Mouse (Mus musculus) heart, embryonic 13.5 days (tissue): ENCODE data around the gene Acer3. TPM values are rescaled to one million over a fixed set of nuclear protein-coding genes. Genes with fewer than 3 reads are reported as not detected.

Source experiments
- ATAC-seq: fragments of 200-750 bp; cut with Nextera tagmentation; 2 replicates; pipeline ENCODE4 v1.8.0; 2017; ENCODE audit warnings: moderate TSS enrichment; ENCODE audit not compliant: insufficient number of reproducible peaks, low FRiP score, low TSS enrichment; ENCODE audit errors: extremely low read depth
- H3K27ac ChIP-seq: fragments of 300-500 bp; sonication (generic); replicated peaks from 2 replicates; pipeline ENCODE4 v1.5.1; 2015; ENCODE audit warnings: moderate library complexity, mild to moderate bottlenecking, inconsistent platforms
- H3K27me3 ChIP-seq: fragments of 300-500 bp; sonication (generic); replicated peaks from 2 replicates; pipeline ENCODE4 v1.6.1; 2015; ENCODE audit warnings: mild to moderate bottlenecking, inconsistent platforms
- H3K36me3 ChIP-seq: fragments of 300-500 bp; sonication (generic); 2 replicates; pipeline ENCODE4 v1.6.1; 2015; ENCODE audit warnings: mild to moderate bottlenecking, inconsistent platforms
- H3K4me1 ChIP-seq: fragments of 300-500 bp; sonication (generic); 2 replicates; pipeline ENCODE4 v1.6.1; 2015; ENCODE audit warnings: inconsistent platforms
- H3K4me2 ChIP-seq: fragments of 300-500 bp; sonication (generic); 2 replicates; pipeline ENCODE4 v1.6.1; 2015; ENCODE audit warnings: inconsistent platforms, mild to moderate bottlenecking, moderate library complexity
- H3K4me3 ChIP-seq: fragments of 300-500 bp; sonication (generic); 2 replicates; pipeline ENCODE4 v1.5.1; 2015; ENCODE audit warnings: moderate library complexity, mild to moderate bottlenecking, inconsistent platforms
- H3K9ac ChIP-seq: fragments of 300-500 bp; sonication (generic); 2 replicates; pipeline ENCODE4 v1.6.1; 2015; ENCODE audit warnings: inconsistent platforms, mild to moderate bottlenecking, moderate library complexity
- H3K9me3 ChIP-seq: fragments of 300-500 bp; sonication (generic); 2 replicates; pipeline ENCODE4 v1.6.1; 2016; ENCODE audit warnings: inconsistent platforms
- WGBS: fragments of 180-500 bp; shearing (Covaris S2); methylation state at CpG from one replicate; pipeline ENCODE4 v1.1.7; 2015; ENCODE audit warnings: mixed read lengths; 5-methylcytosine and 5-hydroxymethylcytosine counted together
- polyA plus RNA-seq: library from polyadenylated mRNA; unstranded; fragments of >200 nt; fragmentation: Nextera tagmentation; extraction: Ambion mirVana; gene quantifications from 2 replicates; pipeline ENCODE4 v1.2.1, GENCODE M21; 2015

Acer3 gene
- polyA plus RNA-seq, 1 experiment from 2014 or later, result 18.9 TPM

GRCm38 (mm10) chr7:98162239-98162638 is 158.8 kb downstream of the Acer3 start:
- no peak for ATAC-seq
- Histone ChIP-seq H3K9me3 (no peaks in the 10 kb centered on the region), H3K4me1 (peaks cover 75% of the 10 kb centered on the region), H3K9ac (no peak overlapping the region), H3K27me3 (no peaks in the 10 kb centered on the region), H3K4me2 (no peak overlapping the region), H3K4me3 (no peak overlapping the region), H3K27ac (0 out of 2 replicates have a peak overlapping the region, but pooled peaks have one; percentile 32), H3K36me3 (no peaks in the 10 kb centered on the region)
- WGBS, result 55% methylated on average over 6 of the region's 6 CpGs

GRCm38 (mm10) chr7:98160041-98160740 is 160.8 kb downstream of the Acer3 start:
- H3K9ac ChIP-seq, result peak overlapping the region; percentile 33; the same call in 1 of the 2 replicates
- peaks cover 89% of the 10 kb centered on the region for H3K4me1 ChIP-seq
- peak overlapping the region; percentile 69 for H3K27ac ChIP-seq
- no peaks in the 10 kb centered on the region for H3K36me3 ChIP-seq
- ATAC-seq, result no peak
- H3K27me3 ChIP-seq, result no peaks in the 10 kb centered on the region
- H3K4me2 ChIP-seq, result no peak overlapping the region
- no peaks in the 10 kb centered on the region for H3K9me3 ChIP-seq
- 28% methylated on average over 8 of the region's 8 CpGs for WGBS
- H3K4me3 ChIP-seq, result no peak overlapping the region

GRCm38 (mm10) chr7:98158481-98158880 is 162.5 kb downstream of the Acer3 start:
- Histone ChIP-seq H3K36me3 (no peaks in the 10 kb centered on the region), H3K4me3 (no peak overlapping the region), H3K9me3 (no peaks in the 10 kb centered on the region), H3K4me2 (no peak overlapping the region), H3K9ac (no peak overlapping the region), H3K4me1 (peaks cover 76% of the 10 kb centered on the region), H3K27me3 (no peaks in the 10 kb centered on the region), H3K27ac (0 out of 2 replicates have a peak overlapping the region, but pooled peaks have one; percentile 13)
- no peak for ATAC-seq
- WGBS, result 49% methylated on average over 8 of the region's 8 CpGs

GRCm38 (mm10) chr7:98157636-98158332 is 163.2 kb downstream of the Acer3 start:
- no peak overlapping the region for H3K4me3 ChIP-seq
- H3K27me3 ChIP-seq, result no peaks in the 10 kb centered on the region
- H3K27ac ChIP-seq, result 0 out of 2 replicates have a peak overlapping the region, but pooled peaks have one; percentile 13
- H3K9me3 ChIP-seq, result no peaks in the 10 kb centered on the region
- H3K36me3 ChIP-seq, result no peaks in the 10 kb centered on the region
- WGBS, result 45% methylated on average over 5 of the region's 5 CpGs
- H3K9ac ChIP-seq, result no peak overlapping the region
- ATAC-seq, result no peak
- H3K4me2 ChIP-seq, result no peak overlapping the region
- peaks cover 75% of the 10 kb centered on the region for H3K4me1 ChIP-seq

Other genes starting within 250 kb of the Acer3 start
- 8.6 and 8.7 TPM in 2 replicates for gene Myo7a, start 201.7 kb downstream of the Acer3 start, polyA plus RNA-seq
- 0.11 and 0.15 TPM in 2 replicates for gene Omp, start 175.7 kb downstream of the Acer3 start, polyA plus RNA-seq
- gene Capn5, start 142.9 kb downstream of the Acer3 start, polyA plus RNA-seq, result 3.8 and 4.0 TPM in 2 replicates
- gene B3gnt6, start 121.7 kb downstream of the Acer3 start, polyA plus RNA-seq, result not detected in 2 replicates
- gene Tsku, start 40.1 kb upstream of the Acer3 start, polyA plus RNA-seq, result 5.7 and 6.7 TPM in 2 replicates
- gene Gucy2d, start 119.2 kb upstream of the Acer3 start, polyA plus RNA-seq, result not detected in 2 replicates
- gene Lrrc32, start 168.1 kb upstream of the Acer3 start, polyA plus RNA-seq, result 4.9 and 6.0 TPM in 2 replicates